Mouse (Mus musculus): ENCODE results near the gene Adam10.
A peak's percentile ranks its signal among the peaks of the same experiment; 100 is the strongest.

Adam10 gene

GRCm38 (mm10) chr9:70673656-70674055 lies 5.1 kb upstream of the Adam10 start:
- DNase-seq (ENCODE audit: low spot score in 2 of 2): no peak

GRCm38 (mm10) chr9:70675117-70675516 lies 3.7 kb upstream of the Adam10 start:
- no peak for DNase-seq (ENCODE audit: low spot score in 2 of 2)

- DNase-seq (ENCODE audit: low spot score in 2 of 2): no peak
Measured at GRCm38 (mm10) chr9:70675961-70676360, 2.8 kb upstream of the Adam10 start.

GRCm38 (mm10) chr9:70679132-70680091 lies 615 bp downstream of the Adam10 start:
- peak; percentile 43 to 45 for DNase-seq (ENCODE audit: low spot score in 2 of 2)

- DNase-seq (ENCODE audit: low spot score in 2 of 2): no peak
Measured at GRCm38 (mm10) chr9:70682202-70682601, 3.4 kb downstream of the Adam10 start.

GRCm38 (mm10) chr9:70688301-70688968 lies 9.6 kb downstream of the Adam10 start:
- DNase-seq (ENCODE audit: low spot score in 2 of 2): no peak

- no peak for DNase-seq (ENCODE audit: low spot score in 2 of 2)
Measured at GRCm38 (mm10) chr9:70689926-70690325, 11.1 kb downstream of the Adam10 start.

GRCm38 (mm10) chr9:70690579-70690978 lies 11.8 kb downstream of the Adam10 start:
- DNase-seq (ENCODE audit: low spot score in 2 of 2): no peak

- no peak for DNase-seq (ENCODE audit: low spot score in 2 of 2)
Measured at GRCm38 (mm10) chr9:70691772-70692693, 13.2 kb downstream of the Adam10 start.

GRCm38 (mm10) chr9:70695723-70696122 lies 16.9 kb downstream of the Adam10 start:
- no peak for DNase-seq (ENCODE audit: low spot score in 2 of 2)

- DNase-seq (ENCODE audit: low spot score in 2 of 2): no peak
Measured at GRCm38 (mm10) chr9:70698090-70698489, 19.3 kb downstream of the Adam10 start.

GRCm38 (mm10) chr9:70703597-70704203 lies 24.9 kb downstream of the Adam10 start:
- DNase-seq (ENCODE audit: low spot score in 2 of 2): no peak

- DNase-seq (ENCODE audit: low spot score in 2 of 2): no peak
Measured at GRCm38 (mm10) chr9:70706444-70706843, 27.6 kb downstream of the Adam10 start.

- no peak for DNase-seq (ENCODE audit: low spot score in 2 of 2)
Measured at GRCm38 (mm10) chr9:70729544-70729943, 50.7 kb downstream of the Adam10 start.

GRCm38 (mm10) chr9:70731079-70731478 lies 52.3 kb downstream of the Adam10 start:
- no peak for DNase-seq (ENCODE audit: low spot score in 2 of 2)

GRCm38 (mm10) chr9:70733208-70733607 lies 54.4 kb downstream of the Adam10 start:
- no peak for DNase-seq (ENCODE audit: low spot score in 2 of 2)

- DNase-seq (ENCODE audit: low spot score in 2 of 2): no peak
Measured at GRCm38 (mm10) chr9:70739998-70740397, 61.2 kb downstream of the Adam10 start.

- no peak for DNase-seq (ENCODE audit: low spot score in 2 of 2)
Measured at GRCm38 (mm10) chr9:70751504-70752222, 72.9 kb downstream of the Adam10 start.

- DNase-seq (ENCODE audit: low spot score in 2 of 2): no peak
Measured at GRCm38 (mm10) chr9:70760974-70761373, 82.2 kb downstream of the Adam10 start.

- DNase-seq (ENCODE audit: low spot score in 2 of 2): no peak
Measured at GRCm38 (mm10) chr9:70775517-70775916, 96.7 kb downstream of the Adam10 start.

GRCm38 (mm10) chr9:70782191-70782590 lies 103.4 kb downstream of the Adam10 start:
- DNase-seq (ENCODE audit: low spot score in 2 of 2): no peak

Measured in thymus, postnatal 10 days (tissue).